Mouse (Mus musculus) C2C12 (cell line): Measurements from ENCODE around the gene Grhl3. TPM values are rescaled to one million over a fixed set of nuclear protein-coding genes. Genes with fewer than 3 reads are reported as not detected.

Experiments used
- H3K27me3 ChIP-seq: one replicate; pipeline ENCODE4 v1.6.1; 2011; ENCODE audit not compliant: control insufficient read depth, insufficient read depth, insufficient read length
- H3K36me3 ChIP-seq: one replicate; pipeline ENCODE4 v1.6.1; 2011; ENCODE audit not compliant: control insufficient read depth, insufficient read depth
- H3K4me3 ChIP-seq: one replicate; pipeline ENCODE4 v1.5.1; 2011; ENCODE audit warnings: mild to moderate bottlenecking, control low read depth; ENCODE audit not compliant: poor library complexity, insufficient read depth, severe bottlenecking
- H3K79me2 ChIP-seq: one replicate; pipeline ENCODE4 v1.6.1; 2011; ENCODE audit not compliant: control insufficient read depth, insufficient read depth
- H3K79me3 ChIP-seq: one replicate; pipeline ENCODE4 v1.6.1; 2011; ENCODE audit warnings: low read depth, control low read depth
- H3ac ChIP-seq: one replicate; pipeline ENCODE3; 2011; ENCODE audit warnings: low read depth; ENCODE audit not compliant: control insufficient read depth, insufficient read length
- CEBPB ChIP-seq: IDR thresholded peaks from one replicate; pipeline ENCODE4 v1.6.1; 2011; ENCODE audit warnings: low read depth, mild to moderate bottlenecking, control low read depth, moderate library complexity
- CTCF ChIP-seq: IDR thresholded peaks from one replicate; pipeline ENCODE4 v1.5.1; 2011; ENCODE audit not compliant: control insufficient read depth, insufficient read depth, insufficient read length
- FOSL1 ChIP-seq: IDR thresholded peaks from one replicate; pipeline ENCODE4 v1.8.0; 2011; ENCODE audit warnings: mild to moderate bottlenecking, low read length; ENCODE audit not compliant: poor library complexity, insufficient read depth, severe bottlenecking
- MAX ChIP-seq: IDR thresholded peaks from one replicate; pipeline ENCODE4 v1.6.1; 2011; ENCODE audit warnings: mild to moderate bottlenecking, control low read depth
- MYOD1 ChIP-seq: IDR thresholded peaks from one replicate; pipeline ENCODE4 v1.6.1; 2011; ENCODE audit warnings: low read depth; ENCODE audit not compliant: control insufficient read depth, insufficient read length
- MYOG ChIP-seq: IDR thresholded peaks from one replicate; pipeline ENCODE4 v1.6.1; 2011; ENCODE audit not compliant: control insufficient read depth, insufficient read length; ENCODE audit errors: extremely low read depth
- USF1 ChIP-seq: IDR thresholded peaks from one replicate; pipeline ENCODE4 v1.6.1; 2011; ENCODE audit warnings: low read depth, mild to moderate bottlenecking, control low read depth, moderate library complexity
- polyA plus RNA-seq: library from polyadenylated mRNA; unstranded; fragments of >200 nt; fragmentation: generic; extraction: Trizol; gene quantifications from one replicate; pipeline ENCODE4 v1.2.1, GENCODE M21; 2012; ENCODE audit warnings: missing spikeins

Gene Grhl3
- polyA plus RNA-seq, 1 experiment, result 0.49 TPM

DNA sequence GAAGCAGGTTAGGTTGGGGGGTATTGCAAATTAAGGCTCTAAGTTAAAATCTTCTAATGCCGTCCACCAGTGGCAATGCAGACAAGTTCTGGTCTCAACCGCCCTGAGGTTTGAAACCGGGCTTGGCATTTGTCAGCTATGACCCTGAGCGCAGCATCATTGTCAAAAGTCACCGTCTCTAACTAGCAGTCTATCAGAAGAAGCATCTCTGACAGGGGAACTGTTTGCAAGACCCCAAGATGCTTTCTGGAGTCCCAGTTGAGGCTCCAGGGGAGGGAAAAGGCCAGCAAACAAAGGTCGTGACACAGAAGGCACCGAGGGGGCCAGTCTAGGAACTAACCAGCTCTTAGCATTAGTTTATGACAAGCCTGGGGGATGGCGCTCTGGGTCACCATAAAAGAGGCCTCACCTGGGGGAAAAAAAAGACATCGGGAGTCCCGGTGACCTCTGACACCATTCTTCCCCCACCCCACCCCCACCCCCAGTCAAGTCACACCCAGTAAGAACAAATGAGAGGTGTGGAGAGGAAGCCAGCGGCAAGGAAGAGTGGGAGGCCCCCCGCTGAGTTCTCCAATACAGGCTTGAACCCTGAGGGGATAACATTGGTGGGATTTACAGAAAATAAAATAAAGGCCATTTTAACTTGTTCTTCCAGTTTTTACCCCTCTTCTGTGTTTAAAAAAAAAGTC lies 7.9 kb upstream of the Grhl3 start:
- TF ChIP-seq MAX (no peak), MYOD1 (no peak), CTCF (no peak), FOSL1 (no peak), MYOG (no peak), CEBPB (no peak), USF1 (no peak)
- H3K79me2 ChIP-seq, result no peaks in the 10 kb centered on the region
- no peaks in the 10 kb centered on the region for H3K27me3 ChIP-seq
- no peak overlapping the region for H3ac ChIP-seq
- no peaks in the 10 kb centered on the region for H3K36me3 ChIP-seq
- no peaks in the 10 kb centered on the region for H3K79me3 ChIP-seq
- H3K4me3 ChIP-seq, result no peak overlapping the region

- no peaks in the 10 kb centered on the region for H3K79me3 ChIP-seq
- TF ChIP-seq CEBPB, result no peak
- TF ChIP-seq CTCF, result no peak
- no peak for TF ChIP-seq FOSL1
- no peak for TF ChIP-seq MYOD1
- TF ChIP-seq MAX, result no peak
- no peak for TF ChIP-seq USF1
- no peak for TF ChIP-seq MYOG
- no peak overlapping the region for H3ac ChIP-seq
- H3K79me2 ChIP-seq, result no peaks in the 10 kb centered on the region
- no peaks in the 10 kb centered on the region for H3K27me3 ChIP-seq
- H3K4me3 ChIP-seq, result no peak overlapping the region
- no peaks in the 10 kb centered on the region for H3K36me3 ChIP-seq
Observed at GRCm38 (mm10) chr4:135579695-135580094, 6.3 kb upstream of the Grhl3 start.

DNA sequence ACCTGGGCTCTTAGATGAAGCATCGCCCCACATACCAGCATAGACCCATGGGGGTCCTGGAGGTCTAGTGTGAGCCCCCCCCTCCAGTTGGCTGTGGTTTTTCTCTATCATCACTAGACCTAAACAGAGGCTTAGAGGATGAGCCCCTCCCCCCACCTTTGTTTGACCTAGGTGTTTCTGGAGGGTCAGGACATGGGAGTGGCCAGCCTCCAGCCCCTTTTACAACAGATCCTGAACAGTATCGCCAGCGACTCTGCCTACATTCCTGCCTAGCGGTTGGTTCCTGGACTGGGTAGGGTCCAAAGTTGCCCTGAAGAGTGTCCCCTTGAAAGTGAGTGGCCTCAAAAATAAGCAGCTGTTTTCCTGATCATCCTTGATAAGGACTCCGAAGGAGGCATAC lies 5.1 kb upstream of the Grhl3 start:
- H3K4me3 ChIP-seq, result no peak overlapping the region
- no peaks in the 10 kb centered on the region for H3K36me3 ChIP-seq
- TF ChIP-seq MYOG (no peak), MAX (no peak), CTCF (no peak), CEBPB (no peak), FOSL1 (no peak), USF1 (no peak), MYOD1 (no peak)
- no peaks in the 10 kb centered on the region for H3K79me2 ChIP-seq
- H3ac ChIP-seq, result no peak overlapping the region
- no peaks in the 10 kb centered on the region for H3K27me3 ChIP-seq
- no peaks in the 10 kb centered on the region for H3K79me3 ChIP-seq

DNA sequence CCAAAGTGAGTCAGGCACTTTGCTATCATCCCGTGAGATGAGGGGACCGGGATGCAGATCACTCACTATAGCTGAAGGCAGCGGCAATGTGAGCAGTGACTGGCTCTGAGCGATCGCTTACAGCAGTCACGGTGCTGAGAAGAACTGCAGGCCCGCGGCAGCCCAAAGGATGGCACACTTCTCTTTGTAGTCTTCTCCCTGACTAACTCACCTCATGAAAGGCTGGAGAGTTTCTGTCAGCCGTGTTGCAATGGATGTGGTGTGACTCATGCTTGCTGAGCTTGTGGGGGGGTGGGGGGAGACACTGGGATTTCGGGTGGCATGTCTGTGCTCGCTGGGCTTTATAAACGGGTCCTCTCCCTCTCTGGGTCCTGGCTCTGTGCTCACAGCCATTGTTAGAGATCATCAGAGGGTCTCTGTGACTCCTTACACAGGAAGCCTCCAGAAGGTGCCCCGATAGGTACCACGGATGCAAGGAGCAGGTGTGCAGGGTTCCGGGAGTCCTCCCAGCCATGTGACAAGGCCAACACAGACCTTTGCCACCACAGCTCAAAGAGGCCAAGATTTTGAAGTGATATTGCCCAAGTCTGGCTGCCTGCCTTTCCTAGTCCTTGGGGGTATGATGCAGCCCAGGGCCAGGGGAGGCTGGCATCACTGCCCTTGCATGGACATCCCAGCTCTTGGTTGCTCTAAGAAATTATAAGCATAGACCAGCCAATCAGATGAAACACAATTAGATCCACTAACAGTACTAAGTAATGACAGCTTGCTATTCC lies 2.1 kb upstream of the Grhl3 start:
- Histone ChIP-seq H3K79me3 (no peaks in the 10 kb centered on the region), H3K4me3 (no peak overlapping the region), H3K36me3 (no peaks in the 10 kb centered on the region), H3K79me2 (no peaks in the 10 kb centered on the region), H3K27me3 (no peaks in the 10 kb centered on the region), H3ac (no peak overlapping the region)
- TF ChIP-seq CEBPB (peak; percentile 84), CTCF (peak; percentile 5), USF1 (no peak), FOSL1 (no peak)

DNA sequence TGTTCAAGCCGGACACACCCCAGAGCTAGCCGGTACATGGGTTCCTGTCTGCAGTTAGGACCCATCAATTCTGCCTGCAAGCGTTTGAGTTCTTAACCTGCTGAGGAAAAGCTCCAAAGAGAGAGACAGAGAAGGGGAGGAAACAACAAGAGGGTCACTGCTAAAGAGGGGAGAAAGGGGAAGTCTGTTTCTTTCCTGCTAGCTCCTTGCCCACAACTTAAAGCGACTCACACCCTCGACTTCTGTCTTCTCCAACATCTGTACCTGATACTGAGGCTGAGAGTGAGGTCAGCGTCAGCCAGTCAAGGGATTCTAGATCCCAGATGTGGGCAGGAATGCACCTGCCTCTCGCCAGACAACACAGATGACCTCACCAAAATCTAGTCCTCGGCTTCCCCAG lies 1.2 kb downstream of the Grhl3 start:
- Histone ChIP-seq H3K27me3 (no peaks in the 10 kb centered on the region), H3K79me2 (no peaks in the 10 kb centered on the region), H3K4me3 (no peak overlapping the region), H3K36me3 (no peaks in the 10 kb centered on the region), H3K79me3 (no peaks in the 10 kb centered on the region), H3ac (no peak overlapping the region)
- TF ChIP-seq MYOD1, result no peak
- no peak for TF ChIP-seq CEBPB
- TF ChIP-seq CTCF, result no peak
- TF ChIP-seq USF1, result no peak

DNA sequence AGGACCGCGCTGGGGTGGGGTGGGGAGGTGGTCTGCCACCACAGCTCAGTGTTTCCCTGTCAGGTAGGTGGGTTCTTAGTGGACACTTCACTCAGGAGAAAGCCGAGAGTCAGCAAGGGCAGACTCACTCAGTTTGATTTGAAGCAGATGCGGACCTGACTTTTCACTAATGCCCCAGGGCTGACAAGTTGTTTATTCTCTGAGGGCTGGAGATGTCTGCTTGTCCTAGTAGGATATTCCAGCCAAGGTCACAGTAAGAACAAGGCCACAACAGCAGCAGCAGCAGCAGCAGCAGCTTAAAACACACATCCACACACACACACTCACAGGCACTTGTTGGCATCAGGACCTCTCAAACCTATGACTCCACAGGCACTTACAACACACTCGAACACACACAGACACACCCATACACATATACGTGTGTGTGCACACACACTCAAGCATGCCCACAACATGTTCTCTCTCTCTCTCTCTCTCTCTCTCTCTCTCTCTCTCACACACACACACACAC lies 2.3 kb downstream of the Grhl3 start:
- TF ChIP-seq MYOD1 (no peak), CEBPB (no peak), USF1 (no peak), CTCF (no peak), MAX (no peak), MYOG (no peak), FOSL1 (no peak)
- H3ac ChIP-seq, result no peak overlapping the region
- H3K4me3 ChIP-seq, result no peak overlapping the region
- H3K27me3 ChIP-seq, result no peaks in the 10 kb centered on the region
- no peaks in the 10 kb centered on the region for H3K79me3 ChIP-seq
- no peaks in the 10 kb centered on the region for H3K79me2 ChIP-seq
- H3K36me3 ChIP-seq, result no peaks in the 10 kb centered on the region
